Mouse (Mus musculus) E14TG2a.4 (cell line): ENCODE measurements around the gene E2f2.

Experiments
- CTCF ChIP-seq: conservative IDR thresholded peaks from 2 replicates; pipeline ENCODE4 v1.5.1; 2014; ENCODE audit warnings: low read length
- NANOG ChIP-seq: IDR thresholded peaks from 2 replicates; pipeline ENCODE4 v1.6.1; 2014; ENCODE audit warnings: borderline replicate concordance, low read length, mixed read lengths
- POU5F1 ChIP-seq: IDR thresholded peaks from 2 replicates; pipeline ENCODE4 v1.6.1; 2014; ENCODE audit warnings: low read length, borderline replicate concordance

- TF ChIP-seq CTCF, result no peak
- TF ChIP-seq POU5F1, result no peak
- TF ChIP-seq NANOG, result no peak
These were observed 23.2 kb upstream of the E2f2 start for GRCm38 (mm10) chr4:136149045-136149379.
